Mouse (Mus musculus): Measurements from ENCODE around the gene Cxcl2. TPM values are rescaled to one million over a fixed set of nuclear protein-coding genes. Genes with fewer than 3 reads are reported as not detected.

The Cxcl2 gene
- not detected for total RNA-seq (2021)
- long read RNA-seq, result 0 reads

- no peak for DNase-seq (ENCODE audit: low spot score in 2 of 2)
Measured at GRCm38 (mm10) chr5:90903339-90904020, at the start of gene Cxcl2. Cxcl2 (plus strand) TSS chr5:90903871.

- no peak for DNase-seq (ENCODE audit: low spot score in 2 of 2)
Measured at GRCm38 (mm10) chr5:90855308-90856230, 48.1 kb upstream of the Cxcl2 start.

GRCm38 (mm10) chr5:90857463-90857862 lies 46.2 kb upstream of the Cxcl2 start:
- no peak for DNase-seq (ENCODE audit: low spot score in 2 of 2)

DNA sequence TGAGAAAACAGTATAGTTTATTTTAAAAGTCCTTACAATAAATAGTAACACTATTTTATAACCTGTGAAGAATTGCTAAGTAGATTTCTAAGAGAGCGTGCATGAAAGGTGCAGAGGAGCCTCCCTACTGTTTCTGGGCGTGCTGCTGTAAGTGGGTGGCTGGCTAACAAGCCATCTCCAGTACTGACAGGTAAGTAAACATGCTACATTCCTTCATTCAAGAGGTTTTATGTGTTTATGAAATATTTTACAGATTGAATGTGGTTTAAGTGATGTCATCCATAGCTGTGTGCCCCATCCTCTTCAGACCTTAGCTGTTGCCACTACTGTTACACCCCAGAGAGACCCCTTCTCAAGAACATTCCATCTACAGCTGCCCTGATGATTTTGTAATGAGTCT lies 45.2 kb upstream of the Cxcl2 start:
- DNase-seq (ENCODE audit: low spot score in 2 of 2), result no peak

DNA sequence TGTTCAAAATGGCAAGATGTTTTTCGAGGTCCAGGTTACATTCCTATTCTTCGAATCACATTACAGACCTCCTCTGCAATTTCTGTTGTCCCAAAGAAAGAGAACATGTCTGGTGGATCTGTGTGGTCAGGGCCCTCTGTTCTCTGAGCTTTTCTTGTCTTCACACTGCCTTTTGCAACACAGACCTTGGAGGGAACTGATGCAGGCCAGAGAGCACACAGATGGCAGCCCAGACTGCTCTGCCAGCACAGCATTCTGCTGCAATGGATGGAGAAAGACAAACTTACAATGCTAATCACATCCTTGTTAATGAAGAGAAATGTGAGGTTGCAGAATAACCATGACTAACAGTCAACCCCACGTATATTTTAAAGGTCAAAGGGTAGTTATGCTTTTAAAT lies 44.6 kb upstream of the Cxcl2 start:
- peak; percentile 10 to 37 for DNase-seq (ENCODE audit: low spot score in 2 of 2)

DNA sequence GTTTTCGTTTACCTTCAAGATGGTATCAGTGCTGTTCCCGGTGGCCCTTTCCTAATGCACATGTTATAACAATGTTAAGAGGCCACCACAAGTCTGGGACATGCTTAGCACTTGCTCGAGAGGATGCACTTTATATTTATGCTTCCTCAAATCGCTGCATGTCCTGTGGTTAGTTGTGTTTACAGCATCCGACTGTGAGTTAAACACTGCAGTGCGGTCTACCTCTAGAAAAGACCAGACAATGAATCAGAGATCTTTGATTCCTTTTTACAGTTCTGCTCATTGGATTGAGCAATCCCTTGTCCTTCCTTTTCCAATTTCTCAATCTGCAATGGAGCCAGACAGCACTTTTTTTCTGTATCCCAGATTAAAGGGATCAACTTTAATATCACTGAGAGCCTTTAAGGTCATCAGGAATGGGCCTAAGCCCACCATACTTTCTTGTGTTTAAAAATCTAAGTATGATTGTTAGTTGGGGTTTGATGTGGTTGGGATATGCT lies 41.7 kb upstream of the Cxcl2 start:
- DNase-seq (ENCODE audit: low spot score in 2 of 2), result no peak

GRCm38 (mm10) chr5:90866770-90867169 lies 36.9 kb upstream of the Cxcl2 start:
- DNase-seq (ENCODE audit: low spot score in 2 of 2), result no peak

DNA sequence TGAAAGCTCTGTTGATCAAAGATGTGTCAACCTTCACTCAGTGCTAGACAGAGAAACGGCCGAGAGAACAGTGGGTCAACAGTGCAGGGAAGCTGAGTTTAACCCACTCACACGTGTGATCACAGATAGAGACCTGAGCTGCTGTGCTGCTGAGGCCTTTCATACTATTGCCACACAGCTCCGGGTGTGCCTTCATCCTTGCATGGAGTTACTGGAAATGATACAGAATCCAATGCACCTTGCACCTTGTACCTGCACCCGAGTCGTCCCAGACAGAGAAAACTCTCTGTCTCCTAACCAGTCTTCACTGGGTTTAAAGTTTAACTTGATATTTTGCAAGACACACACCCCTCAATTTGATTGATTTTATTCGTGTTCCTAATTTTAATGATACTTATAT lies 31.3 kb upstream of the Cxcl2 start:
- no peak for DNase-seq (ENCODE audit: low spot score in 2 of 2)

DNA sequence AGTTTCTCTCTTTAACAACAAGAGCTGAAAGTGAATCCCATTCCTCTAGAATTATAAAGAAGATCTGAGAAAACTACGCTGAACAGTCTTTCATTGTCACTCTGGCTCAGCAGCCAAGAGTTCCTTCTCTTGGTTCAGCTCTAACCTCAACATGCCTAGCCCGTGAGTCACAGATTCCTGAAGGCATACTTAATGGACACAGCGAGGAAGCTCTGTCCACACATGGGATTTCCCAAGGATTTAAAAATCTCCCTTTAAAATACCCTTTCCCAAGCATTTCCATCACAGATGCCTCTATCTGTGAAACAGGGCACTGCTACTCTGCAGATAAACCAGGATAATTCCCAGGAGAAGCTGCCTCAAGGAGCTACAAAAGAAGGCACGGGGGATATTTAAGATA lies 27.6 kb upstream of the Cxcl2 start:
- DNase-seq (ENCODE audit: low spot score in 2 of 2), result no peak

DNA sequence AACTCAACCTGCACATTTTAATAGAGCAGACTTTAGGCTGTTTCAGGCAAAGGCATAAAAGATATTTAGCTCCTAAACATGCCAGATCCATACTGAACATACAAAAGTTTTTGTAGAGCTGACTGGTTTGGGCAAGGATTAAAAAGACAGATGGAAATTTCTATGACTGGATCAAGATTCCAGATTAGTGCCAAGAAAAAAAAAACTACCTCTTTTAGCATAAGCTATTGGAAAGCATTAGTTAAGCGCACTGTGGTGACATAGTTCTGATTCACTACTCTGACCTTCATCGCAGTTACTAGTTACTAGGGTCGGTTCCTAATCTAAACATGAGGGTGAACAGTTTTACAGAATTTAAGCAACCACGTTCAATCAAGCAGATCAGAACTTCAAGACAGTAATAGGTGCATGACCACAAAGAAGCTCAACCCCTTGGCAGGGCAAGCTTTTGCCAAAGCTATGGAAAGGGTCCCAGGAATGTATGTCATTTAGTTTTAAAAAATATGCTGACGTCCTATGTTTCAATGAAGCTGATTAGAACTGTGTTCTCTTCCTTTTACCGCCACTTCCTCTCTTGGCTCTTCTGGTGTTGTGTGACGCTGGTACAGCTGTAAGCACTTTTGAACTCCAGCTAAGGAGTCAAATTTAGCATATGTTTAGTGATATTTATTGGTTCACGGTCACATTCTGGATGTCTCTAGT lies 27.0 kb upstream of the Cxcl2 start:
- DNase-seq (ENCODE audit: low spot score in 2 of 2), result no peak

- DNase-seq (ENCODE audit: low spot score in 2 of 2), result no peak
Measured at GRCm38 (mm10) chr5:90877173-90877512, 26.5 kb upstream of the Cxcl2 start.

DNA sequence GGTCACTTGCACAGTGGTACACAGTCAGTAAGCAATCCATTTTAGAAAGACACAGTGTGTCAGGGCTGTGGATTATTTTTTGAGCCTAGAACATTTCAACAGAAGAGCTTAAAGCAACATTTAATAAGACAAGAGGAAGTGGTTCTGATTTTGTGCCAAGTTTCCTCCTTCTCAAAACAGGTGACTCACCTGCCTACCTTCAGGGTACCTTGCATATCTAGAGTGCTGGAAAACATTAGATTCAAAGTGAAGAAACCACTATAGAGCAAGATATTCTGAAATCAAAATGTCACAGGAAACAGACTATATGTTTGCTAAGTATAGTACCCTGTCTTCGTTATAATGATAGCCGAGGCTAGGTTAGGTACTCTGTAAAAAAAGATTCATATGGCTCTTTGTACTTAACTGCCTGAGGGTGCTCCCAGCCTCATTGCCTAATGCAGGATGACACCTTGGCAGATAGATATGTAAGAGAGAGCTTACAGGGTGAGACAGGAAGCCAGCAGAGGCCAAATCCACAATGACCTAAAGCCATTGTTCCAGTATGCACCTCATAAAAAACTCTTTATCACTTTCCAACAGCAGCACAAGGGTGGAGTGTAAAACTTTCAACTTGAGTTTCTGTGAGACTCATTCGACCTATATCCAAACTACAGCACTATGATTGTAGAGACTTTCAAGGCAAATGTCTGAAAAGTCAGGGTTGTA lies 24.2 kb upstream of the Cxcl2 start:
- DNase-seq (ENCODE audit: low spot score in 2 of 2), result no peak

DNA sequence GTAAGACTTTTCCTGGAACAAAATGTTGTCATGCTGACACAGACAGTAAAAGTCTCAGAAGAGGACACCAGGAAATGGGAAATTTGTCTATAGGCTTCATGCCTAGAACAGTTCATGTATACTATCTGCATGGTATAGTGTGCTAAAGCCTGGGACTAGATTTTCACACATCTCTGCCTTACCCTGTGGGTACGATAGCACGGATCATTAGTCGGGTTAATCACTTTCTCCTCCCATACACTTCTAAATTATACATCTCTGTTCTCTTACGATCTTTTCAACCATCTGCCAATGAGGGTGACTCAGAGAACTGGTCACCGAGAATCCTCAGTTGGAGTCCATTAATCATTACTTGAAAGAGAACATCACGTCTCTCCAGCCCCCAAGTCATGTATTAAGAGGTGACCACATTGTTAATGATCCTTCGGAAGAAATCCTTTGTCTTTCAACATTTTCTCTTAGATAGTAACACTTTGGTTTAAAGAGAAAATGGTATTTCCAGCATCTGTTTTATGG lies 23.3 kb upstream of the Cxcl2 start:
- DNase-seq (ENCODE audit: low spot score in 2 of 2), result no peak

DNA sequence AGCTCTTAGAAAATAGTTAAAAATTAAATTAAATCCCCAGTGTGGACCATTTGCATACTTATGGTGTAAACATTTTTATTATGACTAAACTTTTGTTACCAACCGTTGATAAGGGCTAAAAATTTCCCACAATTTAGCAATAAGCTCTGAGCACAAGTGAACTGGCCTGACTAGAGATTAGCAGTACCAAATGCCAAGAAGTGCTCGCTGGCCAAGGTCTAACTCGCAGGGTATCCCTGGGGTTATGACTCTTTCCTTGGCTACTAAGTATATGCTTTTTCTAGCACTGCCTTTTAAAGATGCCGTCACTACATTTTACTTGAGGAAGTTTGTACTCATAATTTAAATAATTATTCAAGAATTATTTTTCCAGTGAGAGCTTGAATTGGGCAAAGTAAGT lies 22.6 kb upstream of the Cxcl2 start:
- DNase-seq (ENCODE audit: low spot score in 2 of 2), result no peak

- DNase-seq (ENCODE audit: low spot score in 2 of 2), result peak in 1 of 2 experiments; percentile 26
Measured at GRCm38 (mm10) chr5:90881682-90882081, 22.0 kb upstream of the Cxcl2 start.

- DNase-seq (ENCODE audit: low spot score in 2 of 2), result no peak
Measured at GRCm38 (mm10) chr5:90882146-90882545, 21.5 kb upstream of the Cxcl2 start.

GRCm38 (mm10) chr5:90884628-90885242 lies 18.9 kb upstream of the Cxcl2 start:
- DNase-seq (ENCODE audit: low spot score in 2 of 2), result no peak

DNA sequence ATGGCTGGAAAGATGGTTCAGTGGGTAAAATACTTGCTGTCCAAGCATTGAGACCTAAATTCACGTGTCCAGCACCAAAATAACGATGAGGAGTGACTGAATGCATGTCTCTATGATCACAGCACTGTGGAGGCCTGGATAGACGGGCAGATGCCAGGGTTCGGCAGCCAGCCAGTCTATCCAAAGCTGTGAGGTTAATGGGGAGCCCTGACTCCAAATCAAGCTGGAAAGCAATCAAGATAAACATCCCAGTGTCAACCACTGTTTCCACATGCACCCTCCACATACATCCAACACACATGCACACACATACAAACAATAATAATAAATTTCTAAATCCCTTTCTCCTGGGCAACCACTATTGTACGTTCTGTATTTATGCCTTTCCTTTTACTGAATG lies 15.0 kb upstream of the Cxcl2 start:
- DNase-seq (ENCODE audit: low spot score in 2 of 2), result no peak

DNA sequence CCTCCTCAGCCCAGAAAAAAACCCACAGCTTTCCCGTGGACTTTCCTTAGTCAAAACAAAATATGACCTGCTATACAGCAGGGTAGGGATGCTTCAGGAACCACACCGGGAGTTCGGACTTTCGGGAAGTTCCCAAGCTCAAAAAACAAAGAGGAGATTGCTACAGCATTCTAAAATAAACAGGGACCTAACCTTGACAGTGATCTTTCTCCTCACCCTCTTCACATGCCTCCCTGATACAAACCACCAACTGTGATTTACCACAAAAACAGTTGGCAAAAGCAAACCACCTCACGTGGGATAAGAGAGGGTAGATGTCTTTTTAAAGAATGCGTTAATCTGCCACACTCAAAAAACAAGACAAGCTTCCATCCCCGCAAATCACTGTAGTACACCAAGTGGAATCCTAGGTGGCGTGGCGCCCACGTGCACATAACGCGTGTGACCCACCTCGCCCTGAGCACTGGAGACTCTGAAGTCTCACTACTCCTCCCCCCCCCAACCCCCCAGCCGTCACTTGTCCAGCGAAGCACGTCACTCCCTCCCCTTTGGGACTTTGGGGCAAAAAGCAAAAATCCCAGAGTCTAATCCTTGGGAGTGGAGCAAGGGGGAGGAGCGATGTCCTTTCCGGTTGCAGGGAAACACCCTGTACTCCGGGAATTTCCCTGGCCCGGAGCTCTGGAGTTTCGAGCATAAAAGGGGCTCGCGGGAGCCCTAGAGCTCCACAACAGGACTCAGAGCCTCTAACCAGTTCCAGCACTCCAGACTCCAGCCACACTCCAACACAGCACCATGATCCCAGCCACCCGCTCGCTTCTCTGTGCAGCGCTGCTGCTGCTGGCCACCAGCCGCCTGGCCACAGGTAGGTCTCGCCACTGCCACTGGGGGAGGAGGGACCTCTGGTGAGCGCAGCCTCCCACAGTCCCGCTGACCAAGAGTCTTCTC lies 12.9 kb upstream of the Cxcl2 start, which contains the start of gene Cxcl1:
Cxcl1 (plus strand) TSS at position 723 of the 945 bp plus-strand sequence.
- DNase-seq (ENCODE audit: low spot score in 2 of 2), result no peak

All from layer of hippocampus, adult 18-20 months (tissue).